Mouse (Mus musculus) cerebellum, adult 2 months (tissue): ENCODE data around the gene Wfdc15b.

Experiments
- CTCF ChIP-seq: fragments of 200-500 bp; IDR thresholded peaks from 2 replicates; pipeline ENCODE4 v1.5.1; 2011; ENCODE audit warnings: low read depth, mild to moderate bottlenecking, control low read depth, low read length, moderate library complexity, borderline replicate concordance; ENCODE audit not compliant: insufficient read depth
- POLR2A ChIP-seq: fragments of 200-500 bp; IDR thresholded peaks from 2 replicates; pipeline ENCODE4 v1.6.1; 2011; ENCODE audit warnings: low read length, control low read depth, borderline replicate concordance; ENCODE audit not compliant: insufficient read depth

GRCm38 (mm10) chr2:164174649-164175395 is 46.6 kb downstream of the Wfdc15b start:
- TF ChIP-seq CTCF, result no peak
- TF ChIP-seq POLR2A, result no peak
